Mouse (Mus musculus) neural tube, embryonic 12.5 days (tissue): ENCODE data around the gene Slc7a9. TPM values are rescaled to one million over a fixed set of nuclear protein-coding genes. Genes with fewer than 3 reads are reported as not detected.

Experiments used
- ATAC-seq: fragments of 200-750 bp; cut with Nextera tagmentation; 2 replicates; pipeline ENCODE4 v1.8.0; 2017; ENCODE audit warnings: low read depth, mild to moderate bottlenecking, moderate TSS enrichment, moderate library complexity; ENCODE audit not compliant: low FRiP score
- H3K27ac ChIP-seq: fragments of 300-500 bp; sonication (generic); 2 replicates; pipeline ENCODE4 v1.5.1; 2016
- H3K27me3 ChIP-seq: fragments of 300-500 bp; sonication (generic); replicated peaks from 2 replicates; pipeline ENCODE4 v1.6.1; 2016; ENCODE audit warnings: mild to moderate bottlenecking
- H3K36me3 ChIP-seq: fragments of 300-500 bp; sonication (generic); 2 replicates; pipeline ENCODE4 v1.6.1; 2016; ENCODE audit warnings: mild to moderate bottlenecking
- H3K4me1 ChIP-seq: fragments of 300-500 bp; sonication (generic); 2 replicates; pipeline ENCODE4 v1.6.1; 2016
- H3K4me2 ChIP-seq: fragments of 300-500 bp; sonication (generic); replicated peaks from 2 replicates; pipeline ENCODE4 v1.6.1; 2016; ENCODE audit warnings: mild to moderate bottlenecking
- H3K4me3 ChIP-seq: fragments of 300-500 bp; sonication (generic); 2 replicates; pipeline ENCODE4 v1.5.1; 2016
- H3K9ac ChIP-seq: fragments of 300-500 bp; sonication (generic); 2 replicates; pipeline ENCODE4 v1.6.1; 2016; ENCODE audit warnings: mild to moderate bottlenecking
- H3K9me3 ChIP-seq: fragments of 300-500 bp; sonication (generic); 2 replicates; pipeline ENCODE4 v1.6.1; 2016; ENCODE audit warnings: mild to moderate bottlenecking
- WGBS: fragments of 180-500 bp; shearing (Covaris S2); methylation state at CpG from one replicate; pipeline ENCODE4 v1.1.7; 2016; 5-methylcytosine and 5-hydroxymethylcytosine counted together
- polyA plus RNA-seq: library from polyadenylated mRNA; unstranded; fragments of >200 nt; fragmentation: Nextera tagmentation; extraction: Ambion mirVana; gene quantifications from 2 replicates; pipeline ENCODE4 v1.2.1, GENCODE M21; 2016

Slc7a9 gene
- not detected in 2 replicates for polyA plus RNA-seq

GRCm38 (mm10) chr7:35447996-35448846, at the start of gene Slc7a9:
TSS of gene Slc7a9 (plus strand) at chr7:35448796.
- no peak within 1 kb of the TSS for H3K4me2 ChIP-seq
- no peaks in the 10 kb centered on the region for H3K36me3 ChIP-seq
- H3K9ac ChIP-seq, result no peak within 1 kb of the TSS
- H3K27me3 ChIP-seq, result 0 out of 2 replicates have a peak, but pooled peaks cover 5% of the 10 kb centered on the region
- no peak for ATAC-seq
- 28% methylated on average over 15 of the region's 15 CpGs for WGBS
- H3K27ac ChIP-seq, result no peak within 1 kb of the TSS
- no peak within 1 kb of the TSS for H3K4me3 ChIP-seq
- no peaks in the 10 kb centered on the region for H3K4me1 ChIP-seq
- H3K9me3 ChIP-seq, result no peaks in the 10 kb centered on the region

GRCm38 (mm10) chr7:35401169-35401568, 47.4 kb upstream of the Slc7a9 start:
- H3K4me1 ChIP-seq, result peaks cover 12% of the 10 kb centered on the region
- WGBS, result 83% methylated on average over 4 of the region's 4 CpGs
- no peaks in the 10 kb centered on the region for H3K9me3 ChIP-seq
- no peak overlapping the region for H3K27ac ChIP-seq
- ATAC-seq, result no peak
- H3K4me3 ChIP-seq, result no peak overlapping the region
- H3K36me3 ChIP-seq, result peaks cover 69% of the 10 kb centered on the region
- no peaks in the 10 kb centered on the region for H3K27me3 ChIP-seq
- no peak overlapping the region for H3K9ac ChIP-seq
- no peak overlapping the region for H3K4me2 ChIP-seq

DNA sequence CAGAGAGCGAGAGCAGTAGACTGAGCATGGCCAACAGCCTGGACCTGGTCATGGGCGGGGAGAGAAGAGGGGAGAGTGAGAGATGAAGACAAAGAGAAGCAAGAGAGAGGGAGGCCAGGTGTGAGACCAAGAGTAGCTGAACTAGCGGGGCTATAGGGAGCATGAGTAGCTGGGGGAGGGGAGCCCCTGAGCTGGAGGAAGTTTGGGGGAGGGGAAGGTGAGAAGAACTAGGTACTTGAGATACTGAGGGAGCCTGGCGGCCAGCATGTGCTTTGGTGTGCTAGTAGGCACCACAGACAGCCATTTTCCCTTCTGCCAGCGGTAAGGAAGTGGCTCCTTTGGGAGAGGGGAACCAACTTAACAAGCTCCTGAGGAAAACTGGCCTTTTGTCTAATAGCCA, 33.4 kb upstream of the Slc7a9 start:
- H3K9me3 ChIP-seq, result no peaks in the 10 kb centered on the region
- H3K4me1 ChIP-seq, result no peaks in the 10 kb centered on the region
- H3K9ac ChIP-seq, result no peak overlapping the region
- 76% methylated on average over 5 of the region's 5 CpGs for WGBS
- no peaks in the 10 kb centered on the region for H3K27me3 ChIP-seq
- H3K27ac ChIP-seq, result no peak overlapping the region
- peaks cover 65% of the 10 kb centered on the region for H3K36me3 ChIP-seq
- ATAC-seq, result no peak
- no peak overlapping the region for H3K4me2 ChIP-seq
- no peak overlapping the region for H3K4me3 ChIP-seq

GRCm38 (mm10) chr7:35415801-35416653, 32.6 kb upstream of the Slc7a9 start:
- 84% methylated on average over 9 of the region's 9 CpGs for WGBS
- Histone ChIP-seq H3K4me3 (no peak overlapping the region), H3K27ac (no peak overlapping the region), H3K27me3 (no peaks in the 10 kb centered on the region), H3K9me3 (no peaks in the 10 kb centered on the region), H3K4me2 (no peak overlapping the region), H3K9ac (no peak overlapping the region), H3K36me3 (peaks cover 66% of the 10 kb centered on the region), H3K4me1 (no peaks in the 10 kb centered on the region)
- no peak for ATAC-seq

GRCm38 (mm10) chr7:35416654-35416948, 32.0 kb upstream of the Slc7a9 start:
- 87% methylated on average over 5 of the region's 5 CpGs for WGBS
- H3K36me3 ChIP-seq, result peaks cover 69% of the 10 kb centered on the region

GRCm38 (mm10) chr7:35423071-35423470, 25.5 kb upstream of the Slc7a9 start:
- peaks cover 75% of the 10 kb centered on the region for H3K36me3 ChIP-seq
- H3K9me3 ChIP-seq, result no peaks in the 10 kb centered on the region
- ATAC-seq, result no peak
- no peak overlapping the region for H3K4me2 ChIP-seq
- no peak overlapping the region for H3K9ac ChIP-seq
- no peaks in the 10 kb centered on the region for H3K27me3 ChIP-seq
- H3K27ac ChIP-seq, result no peak overlapping the region
- no peak overlapping the region for H3K4me3 ChIP-seq
- WGBS, result 94% methylated on average over 10 of the region's 10 CpGs
- no peaks in the 10 kb centered on the region for H3K4me1 ChIP-seq

More at GRCm38 (mm10) chr7:35416654-35416948, 32.0 kb upstream of the Slc7a9 start:
- Histone ChIP-seq H3K4me1 (no peaks in the 10 kb centered on the region), H3K9ac (no peak overlapping the region), H3K9me3 (no peaks in the 10 kb centered on the region), H3K27me3 (no peaks in the 10 kb centered on the region), H3K4me3 (no peak overlapping the region), H3K27ac (no peak overlapping the region), H3K4me2 (no peak overlapping the region)
- ATAC-seq, result no peak

GRCm38 (mm10) chr7:35428146-35428545, 20.4 kb upstream of the Slc7a9 start:
- no peak for ATAC-seq
- no peak overlapping the region for H3K27ac ChIP-seq
- no peak overlapping the region for H3K9ac ChIP-seq
- no peaks in the 10 kb centered on the region for H3K4me1 ChIP-seq
- H3K4me2 ChIP-seq, result no peak overlapping the region
- no peaks in the 10 kb centered on the region for H3K9me3 ChIP-seq
- WGBS, result 95% methylated on average over 10 of the region's 10 CpGs
- peaks cover 72% of the 10 kb centered on the region for H3K36me3 ChIP-seq
- H3K27me3 ChIP-seq, result no peaks in the 10 kb centered on the region
- H3K4me3 ChIP-seq, result no peak overlapping the region

GRCm38 (mm10) chr7:35435266-35435665, 13.3 kb upstream of the Slc7a9 start:
- 84% methylated on average over 9 of the region's 9 CpGs for WGBS
- Histone ChIP-seq H3K9ac (no peak overlapping the region), H3K36me3 (peaks cover 78% of the 10 kb centered on the region)

DNA sequence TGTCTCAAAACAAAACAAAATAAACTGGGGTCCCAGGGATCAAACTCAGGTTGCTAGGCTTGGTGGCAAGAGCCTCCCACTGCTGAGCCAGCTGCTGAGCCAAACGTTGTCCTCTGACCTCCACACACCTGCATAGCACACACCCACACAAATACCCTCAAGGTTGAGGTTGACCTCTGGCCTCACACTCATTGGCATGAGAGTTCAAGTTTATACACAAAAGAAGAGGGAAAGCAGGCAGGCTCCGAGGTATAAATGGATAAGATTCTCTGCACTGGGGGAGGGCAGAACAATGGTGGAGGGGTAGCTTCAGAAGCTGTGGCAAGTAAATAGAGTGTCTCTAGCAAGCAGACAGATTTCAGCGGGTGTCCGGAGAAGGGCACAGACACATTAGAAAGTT, 1.1 kb upstream of the Slc7a9 start:
- Histone ChIP-seq H3K4me1 (no peaks in the 10 kb centered on the region), H3K36me3 (no peaks in the 10 kb centered on the region), H3K4me3 (no peak overlapping the region), H3K9ac (no peak overlapping the region), H3K9me3 (no peaks in the 10 kb centered on the region), H3K4me2 (no peak overlapping the region), H3K27me3 (0 out of 2 replicates have a peak, but pooled peaks cover 5% of the 10 kb centered on the region), H3K27ac (no peak overlapping the region)
- ATAC-seq, result no peak
- WGBS, result 55% methylated on average over 4 of the region's 4 CpGs

More at GRCm38 (mm10) chr7:35435266-35435665, 13.3 kb upstream of the Slc7a9 start:
- Histone ChIP-seq H3K4me1 (no peaks in the 10 kb centered on the region), H3K9me3 (no peaks in the 10 kb centered on the region), H3K4me3 (no peak overlapping the region), H3K27me3 (no peaks in the 10 kb centered on the region), H3K4me2 (no peak overlapping the region), H3K27ac (no peak overlapping the region)
- ATAC-seq, result no peak

DNA sequence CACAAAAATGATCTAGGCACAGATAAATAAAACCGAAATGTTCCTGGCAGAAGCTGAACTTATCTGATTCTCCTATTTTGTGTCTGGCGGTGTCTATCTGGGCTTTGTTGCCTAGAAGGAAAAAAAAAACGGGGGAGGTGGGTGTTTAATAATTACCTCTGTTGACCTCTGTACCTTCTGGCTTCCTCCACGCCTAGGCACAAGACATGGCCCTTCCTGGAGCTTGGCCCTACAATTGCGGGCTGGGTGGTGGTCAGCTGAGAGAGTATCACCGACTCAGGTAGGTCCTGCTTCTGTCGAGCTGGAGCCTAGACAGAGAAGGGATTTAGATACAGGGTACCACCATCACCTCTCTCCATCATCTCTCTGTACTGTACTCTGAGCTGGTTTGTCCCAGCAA, 271 bp downstream of the Slc7a9 start:
- Histone ChIP-seq H3K4me3 (no peak overlapping the region), H3K4me1 (no peaks in the 10 kb centered on the region), H3K9ac (no peak overlapping the region), H3K27me3 (0 out of 2 replicates have a peak, but pooled peaks cover 5% of the 10 kb centered on the region), H3K36me3 (no peaks in the 10 kb centered on the region), H3K27ac (no peak overlapping the region), H3K9me3 (no peaks in the 10 kb centered on the region), H3K4me2 (no peak overlapping the region)
- 81% methylated on average over 7 of the region's 7 CpGs for WGBS
- ATAC-seq, result no peak

- no peak overlapping the region for H3K4me3 ChIP-seq
- WGBS, result 81% methylated on average over 4 of the region's 4 CpGs
- no peaks in the 10 kb centered on the region for H3K36me3 ChIP-seq
- H3K9me3 ChIP-seq, result no peaks in the 10 kb centered on the region
- H3K4me2 ChIP-seq, result no peak overlapping the region
- H3K27ac ChIP-seq, result no peak overlapping the region
- no peaks in the 10 kb centered on the region for H3K27me3 ChIP-seq
- ATAC-seq, result no peak
- no peaks in the 10 kb centered on the region for H3K4me1 ChIP-seq
- no peak overlapping the region for H3K9ac ChIP-seq
Observed at GRCm38 (mm10) chr7:35456091-35456814, 7.7 kb downstream of the Slc7a9 start.

- H3K4me3 ChIP-seq, result no peak overlapping the region
- WGBS, result 87% methylated on average over 4 of the region's 4 CpGs
- no peak overlapping the region for H3K9ac ChIP-seq
- no peak overlapping the region for H3K27ac ChIP-seq
- H3K4me2 ChIP-seq, result no peak overlapping the region
- no peaks in the 10 kb centered on the region for H3K36me3 ChIP-seq
- H3K27me3 ChIP-seq, result no peaks in the 10 kb centered on the region
- H3K9me3 ChIP-seq, result no peaks in the 10 kb centered on the region
- no peak for ATAC-seq
- H3K4me1 ChIP-seq, result no peaks in the 10 kb centered on the region
Observed at GRCm38 (mm10) chr7:35460971-35461370, 12.4 kb downstream of the Slc7a9 start.
